Mouse (Mus musculus): ENCODE results near the gene Galr3. TPM values are rescaled to one million over a fixed set of nuclear protein-coding genes. Genes with fewer than 3 reads are reported as not detected.
"Not testable (repeated sequence)": the region's sequence is repeated elsewhere in the genome, so short reads cannot be mapped to it uniquely, and the experiment has no call there.

Gene Galr3
- total RNA-seq, 2 experiments from 2014 or later: 0.36 to 0.45 TPM

- no peak for DNase-seq (ENCODE audit: extremely low spot score in 1 of 2, low spot score in 2 of 2)
- intact Hi-C loops (cut with DNase I): no loop called here
These were observed 18.3 kb upstream of the Galr3 start for GRCm38 (mm10) chr15:79023366-79023765.

GRCm38 (mm10) chr15:79025687-79026308 is 15.9 kb upstream of the Galr3 start:
- intact Hi-C loops (cut with DNase I): no loop called here
- no peak for DNase-seq (ENCODE audit: extremely low spot score in 1 of 2, low spot score in 2 of 2)

GRCm38 (mm10) chr15:79026511-79027290 is 15.0 kb upstream of the Galr3 start:
- no peak for DNase-seq (ENCODE audit: extremely low spot score in 1 of 2, low spot score in 2 of 2)
- intact Hi-C loops (cut with DNase I): no loop called here

GRCm38 (mm10) chr15:79027291-79028205 is 14.1 kb upstream of the Galr3 start:
- intact Hi-C loops (cut with DNase I): no loop called here
- DNase-seq (ENCODE audit: extremely low spot score in 1 of 2, low spot score in 2 of 2): peak in 1 of 2 experiments; percentile 70

GRCm38 (mm10) chr15:79028237-79028738 is 13.4 kb upstream of the Galr3 start, which contains the start of gene H1f0:
TSS of gene H1f0 (plus strand) at chr15:79028450.
- peak; percentile 88 to 97 for DNase-seq (ENCODE audit: extremely low spot score in 1 of 2, low spot score in 2 of 2)
- intact Hi-C loops (cut with DNase I): no loop called here

- no peak for DNase-seq (ENCODE audit: extremely low spot score in 1 of 2, low spot score in 2 of 2)
- intact Hi-C loops (cut with DNase I): no loop called here
These were observed 12.7 kb upstream of the Galr3 start for GRCm38 (mm10) chr15:79028823-79029484.

GRCm38 (mm10) chr15:79029519-79030241 is 12.0 kb upstream of the Galr3 start:
- intact Hi-C loops (cut with DNase I): no loop called here
- no peak for DNase-seq (ENCODE audit: extremely low spot score in 1 of 2, low spot score in 2 of 2)

GRCm38 (mm10) chr15:79030551-79031435 is 10.9 kb upstream of the Galr3 start:
- intact Hi-C loops (cut with DNase I): no loop called here
- peak; percentile 77 to 92 for DNase-seq (ENCODE audit: extremely low spot score in 1 of 2, low spot score in 2 of 2)

GRCm38 (mm10) chr15:79031908-79032307 is 9.8 kb upstream of the Galr3 start:
- intact Hi-C loops (cut with DNase I); DNase-seq (ENCODE audit: extremely low spot score in 1 of 2, low spot score in 2 of 2): not testable (repeated sequence)

GRCm38 (mm10) chr15:79037913-79038328 is 3.8 kb upstream of the Galr3 start:
- peak in 1 of 2 experiments; percentile 81 for DNase-seq (ENCODE audit: extremely low spot score in 1 of 2, low spot score in 2 of 2)
- intact Hi-C loops (cut with DNase I): loop anchor here (5.0 kb wide), 1 partner anchor 34 kb away; no protein-coding TSS in a partner anchor

- no peak for DNase-seq (ENCODE audit: extremely low spot score in 1 of 2, low spot score in 2 of 2)
- intact Hi-C loops (cut with DNase I): loop anchor here (5.0 kb wide), 1 partner anchor 34 kb away; no protein-coding TSS in a partner anchor
These were observed 3.4 kb upstream of the Galr3 start for GRCm38 (mm10) chr15:79038331-79038730.

- intact Hi-C loops (cut with DNase I): loop anchor here (5.0 kb wide), 1 partner anchor 33 kb away; no protein-coding TSS in a partner anchor
- peak in 1 of 2 experiments; percentile 80 for DNase-seq (ENCODE audit: extremely low spot score in 1 of 2, low spot score in 2 of 2)
These were observed 2.8 kb upstream of the Galr3 start for GRCm38 (mm10) chr15:79038853-79039252.

GRCm38 (mm10) chr15:79040501-79041416 is 926 bp upstream of the Galr3 start:
- DNase-seq (ENCODE audit: extremely low spot score in 1 of 2, low spot score in 2 of 2): no peak
- intact Hi-C loops (cut with DNase I): no loop called here

GRCm38 (mm10) chr15:79042721-79043491 is 1.2 kb downstream of the Galr3 start:
- intact Hi-C loops (cut with DNase I): no loop called here
- peak in 1 of 2 experiments; percentile 65 for DNase-seq (ENCODE audit: extremely low spot score in 1 of 2, low spot score in 2 of 2)

GRCm38 (mm10) chr15:79044837-79045236 is 3.2 kb downstream of the Galr3 start:
- DNase-seq (ENCODE audit: extremely low spot score in 1 of 2, low spot score in 2 of 2): no peak
- intact Hi-C loops (cut with DNase I): no loop called here

Measured in left cerebral cortex, postnatal 10 days (tissue).